Mouse (Mus musculus) cerebellum, adult 11-12 months (tissue): ENCODE data around the gene Mc1r.
"Not testable (repeated sequence)": the region's sequence is repeated elsewhere in the genome, so short reads cannot be mapped to it uniquely, and the experiment has no call there.

Experiments used
- DNase-seq: peaks from one replicate; pipeline ENCODE4 v3.0.0; 2022

The Mc1r gene

DNA sequence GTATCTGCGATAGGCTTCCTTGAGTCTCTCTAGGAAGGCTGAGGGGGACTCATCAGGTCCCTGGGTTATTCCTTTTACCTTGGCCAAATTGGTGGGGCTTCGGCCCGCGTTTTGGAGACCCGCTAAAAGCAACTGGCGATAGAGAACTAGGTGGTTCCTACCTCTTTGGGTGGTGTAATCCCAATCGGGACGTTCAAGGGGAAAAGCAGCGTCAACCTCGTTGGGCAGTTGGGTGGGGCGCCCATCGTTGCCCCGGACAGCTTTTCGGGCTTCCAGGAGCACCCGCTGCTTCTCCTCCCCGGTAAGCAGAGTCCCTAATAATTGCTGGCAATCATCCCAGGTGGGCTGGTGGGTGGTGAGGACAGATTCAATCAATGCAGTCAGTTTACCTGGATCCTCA, 25.5 kb downstream of the Mc1r start:
- peak; percentile 27 for DNase-seq

GRCm38 (mm10) chr8:123433241-123433974, 26.5 kb downstream of the Mc1r start:
- DNase-seq: peak; percentile 32

DNA sequence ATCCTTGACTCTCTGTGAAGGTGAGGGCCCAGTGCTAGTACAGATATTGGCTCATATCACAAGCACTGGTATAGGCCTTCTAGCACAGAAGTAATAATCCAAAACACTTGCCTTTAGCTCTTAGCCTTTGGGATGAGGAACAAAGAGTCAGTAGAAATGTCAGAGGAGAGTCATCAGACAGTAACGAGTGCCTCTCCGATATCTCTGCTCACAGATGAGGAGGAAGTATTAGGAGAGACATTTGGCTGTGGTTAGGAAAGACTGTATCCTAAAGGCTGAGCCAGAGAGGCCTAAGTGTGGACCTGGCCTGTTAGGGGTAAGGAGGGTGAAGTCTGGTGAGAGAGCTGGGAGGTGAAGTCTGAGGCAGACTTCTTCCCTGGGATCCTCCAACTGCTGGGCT, 34.9 kb downstream of the Mc1r start:
- no peak for DNase-seq

DNA sequence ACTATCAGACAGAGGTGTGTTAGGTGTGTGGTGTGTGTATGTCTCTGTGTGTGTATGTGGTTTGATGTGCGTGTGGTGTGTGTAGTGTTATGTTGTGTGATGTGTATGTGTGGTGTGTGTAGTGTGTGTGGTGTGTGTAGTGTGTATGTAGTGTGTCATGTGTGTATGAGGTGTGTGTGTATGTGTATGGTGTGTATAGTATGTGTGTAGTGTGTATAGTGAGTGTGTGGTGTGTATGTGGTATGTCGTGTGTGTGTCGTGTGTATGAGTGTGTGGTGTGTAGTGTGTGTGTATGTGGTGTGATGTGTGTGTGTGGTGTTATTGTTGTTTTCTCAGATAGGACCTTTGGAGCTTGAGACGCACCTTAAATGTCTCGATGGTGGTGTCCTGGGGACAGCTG, 35.4 kb downstream of the Mc1r start:
- DNase-seq: no peak

GRCm38 (mm10) chr8:123442871-123443575, 36.1 kb downstream of the Mc1r start:
- peak; percentile 95 for DNase-seq

DNA sequence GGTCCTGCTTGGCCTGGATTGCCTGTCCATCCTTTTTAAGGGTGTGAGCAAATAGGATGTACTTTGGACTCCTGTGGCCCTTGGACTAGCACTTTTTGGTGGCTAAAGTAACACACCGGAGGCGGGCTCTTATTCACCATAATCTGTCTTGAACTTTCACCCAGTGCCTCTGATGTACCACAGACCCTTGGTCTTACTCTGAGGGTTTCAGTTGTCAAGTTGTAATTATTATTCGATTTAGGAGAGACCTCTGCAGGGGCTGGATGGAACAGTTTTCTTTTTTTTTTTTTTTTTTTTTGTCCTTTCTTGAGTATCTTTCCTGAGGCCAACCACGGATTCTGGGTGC, 36.6 kb downstream of the Mc1r start:
- DNase-seq: peak; percentile 31

DNA sequence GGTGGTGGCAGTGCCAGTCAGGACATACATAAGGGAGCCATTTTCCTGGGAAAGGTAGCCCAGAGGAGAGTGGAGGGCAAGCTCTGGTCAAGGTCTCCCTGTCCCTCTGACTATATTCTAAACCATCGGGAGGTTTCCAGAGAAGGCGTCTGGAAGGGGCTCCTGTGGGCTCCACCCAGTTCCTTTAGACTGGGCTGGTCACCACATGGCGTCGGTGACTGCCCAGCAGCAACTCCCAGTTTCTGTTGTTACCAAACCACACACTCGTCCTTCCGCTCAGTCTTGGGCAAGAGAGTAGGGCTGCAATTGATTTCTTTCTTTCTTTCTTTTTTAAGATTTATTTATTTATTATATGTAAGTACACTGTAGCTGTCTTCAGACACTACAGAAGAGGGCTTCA, 37.2 kb downstream of the Mc1r start:
- DNase-seq: peak; percentile 31

DNA sequence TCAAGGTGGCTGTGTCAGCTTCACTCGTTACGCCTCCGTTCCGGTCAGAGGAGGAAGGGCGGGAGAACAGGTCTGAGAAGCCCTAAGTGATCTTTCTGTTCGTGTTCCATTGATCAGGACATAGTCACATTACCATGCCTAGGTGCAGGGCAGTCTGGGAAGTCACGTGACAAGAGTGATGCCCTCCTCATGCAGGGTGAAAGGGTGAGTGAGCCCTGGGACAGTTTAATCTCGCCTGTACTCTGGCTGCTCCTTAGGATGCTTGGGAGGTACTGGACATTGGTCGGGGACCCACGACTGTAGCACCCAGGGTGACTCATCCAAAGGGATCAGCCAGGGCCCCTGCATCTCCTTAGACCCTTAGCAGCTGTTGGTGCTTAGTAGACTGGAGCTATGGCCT, 39.1 kb downstream of the Mc1r start:
- no peak for DNase-seq

DNA sequence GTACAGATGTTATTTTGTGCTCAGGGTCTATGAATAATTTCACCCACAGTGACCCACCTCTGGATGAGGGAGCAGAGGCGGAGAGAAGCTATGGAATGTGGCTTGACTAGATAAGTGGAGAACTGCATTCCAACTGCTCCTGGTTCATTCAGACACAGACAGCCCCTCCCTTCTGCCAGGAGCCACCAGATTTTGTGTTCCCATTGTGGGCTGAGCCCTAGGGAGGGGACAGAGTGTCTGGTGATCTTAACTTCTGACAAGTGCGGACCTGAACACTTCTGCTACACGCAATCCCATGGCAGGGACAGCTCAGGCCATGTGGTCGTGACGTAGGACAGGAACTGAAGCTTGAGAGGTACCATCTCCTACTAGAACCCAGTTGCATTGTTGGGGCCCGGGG, 39.9 kb downstream of the Mc1r start:
- no peak for DNase-seq

- DNase-seq: no peak
Observed at GRCm38 (mm10) chr8:123450783-123451182, 43.9 kb downstream of the Mc1r start.

DNA sequence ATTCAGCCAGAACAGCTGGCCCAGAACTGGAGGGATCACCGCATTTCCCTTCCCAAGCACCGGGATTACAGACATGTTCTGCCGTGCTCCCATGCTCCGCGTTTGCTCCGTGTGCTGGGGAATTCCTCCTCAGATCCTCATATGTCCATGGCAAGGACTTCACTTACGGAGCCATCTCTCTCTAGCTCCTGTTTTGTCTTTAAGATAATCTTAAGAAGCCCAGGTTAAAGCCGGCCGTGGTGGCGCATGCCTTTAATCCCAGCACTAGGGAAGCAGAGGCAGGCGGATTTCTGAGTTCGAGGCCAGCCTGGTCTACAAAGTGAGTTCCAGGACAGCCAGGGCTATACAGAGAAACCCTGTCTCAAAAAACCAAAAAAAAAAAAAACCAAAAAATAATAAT, 44.8 kb downstream of the Mc1r start:
- DNase-seq: not testable (repeated sequence)

DNA sequence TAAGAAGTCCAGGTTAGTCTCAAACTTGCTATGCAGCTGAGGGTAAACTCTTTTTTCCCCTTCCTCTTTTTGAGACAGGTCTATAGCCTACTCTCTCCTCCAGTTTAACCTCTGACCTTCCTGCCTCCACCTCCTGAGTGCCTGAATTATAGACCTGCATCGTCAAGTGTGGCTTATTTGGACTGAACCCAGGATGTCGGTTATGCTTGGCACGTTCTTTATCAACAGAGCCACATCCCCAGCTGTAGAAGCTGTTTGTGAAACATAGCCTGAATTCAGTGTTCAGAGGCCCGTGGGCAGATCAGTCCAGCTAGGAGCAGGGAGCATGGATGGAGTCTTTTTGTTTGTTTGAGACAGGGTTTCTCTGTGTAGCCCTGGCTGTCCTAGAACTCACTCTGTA, 45.2 kb downstream of the Mc1r start:
- DNase-seq: no peak

- DNase-seq: no peak
Observed at GRCm38 (mm10) chr8:123453291-123453690, 46.4 kb downstream of the Mc1r start.

- DNase-seq: no peak
Observed at GRCm38 (mm10) chr8:123453951-123454350, 47.0 kb downstream of the Mc1r start.

DNA sequence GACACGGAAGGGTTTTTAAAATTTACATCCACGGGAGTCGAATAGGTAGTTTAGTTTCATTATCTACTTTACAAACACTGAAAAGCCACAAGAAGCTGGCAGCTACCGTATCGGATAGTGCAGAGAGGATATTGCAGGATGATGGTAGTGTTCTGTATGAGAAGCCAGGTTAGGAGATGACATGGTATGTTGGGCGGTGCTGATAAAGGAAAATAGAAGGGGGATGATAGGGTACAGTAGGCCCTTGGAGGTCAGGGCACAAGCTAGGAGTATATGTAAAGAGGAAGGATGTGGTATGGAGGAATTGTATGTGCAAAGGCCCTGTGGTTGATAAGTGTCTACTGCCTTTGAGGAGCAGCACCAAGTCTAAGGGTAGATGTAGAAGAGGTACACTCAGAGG, 47.7 kb downstream of the Mc1r start:
- no peak for DNase-seq
